Mouse (Mus musculus) C2C12 (cell line): ENCODE measurements around the gene Ndufs6. TPM values are rescaled to one million over a fixed set of nuclear protein-coding genes. Genes with fewer than 3 reads are reported as not detected.

Experiments
- H3K27me3 ChIP-seq: one replicate; pipeline ENCODE4 v1.6.1; 2011; ENCODE audit not compliant: control insufficient read depth, insufficient read depth, insufficient read length
- H3K36me3 ChIP-seq: one replicate; pipeline ENCODE4 v1.6.1; 2011; ENCODE audit not compliant: control insufficient read depth, insufficient read depth
- H3K4me3 ChIP-seq: one replicate; pipeline ENCODE4 v1.5.1; 2011; ENCODE audit warnings: mild to moderate bottlenecking, control low read depth; ENCODE audit not compliant: poor library complexity, insufficient read depth, severe bottlenecking
- H3K79me2 ChIP-seq: one replicate; pipeline ENCODE4 v1.6.1; 2011; ENCODE audit not compliant: control insufficient read depth, insufficient read depth
- H3K79me3 ChIP-seq: one replicate; pipeline ENCODE4 v1.6.1; 2011; ENCODE audit warnings: low read depth, control low read depth
- H3ac ChIP-seq: one replicate; pipeline ENCODE3; 2011; ENCODE audit warnings: low read depth; ENCODE audit not compliant: control insufficient read depth, insufficient read length
- CEBPB ChIP-seq: IDR thresholded peaks from one replicate; pipeline ENCODE4 v1.6.1; 2011; ENCODE audit warnings: low read depth, mild to moderate bottlenecking, control low read depth, moderate library complexity
- CTCF ChIP-seq: IDR thresholded peaks from one replicate; pipeline ENCODE4 v1.5.1; 2011; ENCODE audit not compliant: control insufficient read depth, insufficient read depth, insufficient read length
- FOSL1 ChIP-seq: IDR thresholded peaks from one replicate; pipeline ENCODE4 v1.8.0; 2011; ENCODE audit warnings: mild to moderate bottlenecking, low read length; ENCODE audit not compliant: poor library complexity, insufficient read depth, severe bottlenecking
- MYOD1 ChIP-seq: IDR thresholded peaks from one replicate; pipeline ENCODE4 v1.6.1; 2011; ENCODE audit warnings: low read depth; ENCODE audit not compliant: control insufficient read depth, insufficient read length
- MYOG ChIP-seq: IDR thresholded peaks from one replicate; pipeline ENCODE4 v1.6.1; 2011; ENCODE audit not compliant: control insufficient read depth, insufficient read length; ENCODE audit errors: extremely low read depth
- USF1 ChIP-seq: IDR thresholded peaks from one replicate; pipeline ENCODE4 v1.6.1; 2011; ENCODE audit warnings: low read depth, mild to moderate bottlenecking, control low read depth, moderate library complexity
- polyA plus RNA-seq: library from polyadenylated mRNA; unstranded; fragments of >200 nt; fragmentation: generic; extraction: Trizol; gene quantifications from one replicate; pipeline ENCODE4 v1.2.1, GENCODE M21; 2012; ENCODE audit warnings: missing spikeins

Ndufs6 gene
- polyA plus RNA-seq, 1 experiment: 288 TPM

GRCm38 (mm10) chr13:73271336-73272242 lies 56.8 kb downstream of the Ndufs6 start:
- Histone ChIP-seq H3K79me2 (no peaks in the 10 kb centered on the region), H3K4me3 (no peak overlapping the region), H3ac (no peak overlapping the region), H3K36me3 (no peaks in the 10 kb centered on the region), H3K79me3 (no peaks in the 10 kb centered on the region), H3K27me3 (peaks cover 61% of the 10 kb centered on the region)
- TF ChIP-seq FOSL1 (no peak), CEBPB (no peak), CTCF (no peak), MYOD1 (no peak), USF1 (no peak)

GRCm38 (mm10) chr13:73270451-73271081 lies 57.8 kb downstream of the Ndufs6 start:
- Histone ChIP-seq H3K36me3 (no peaks in the 10 kb centered on the region), H3K27me3 (peaks cover 64% of the 10 kb centered on the region), H3ac (no peak overlapping the region), H3K4me3 (no peak overlapping the region), H3K79me2 (no peaks in the 10 kb centered on the region), H3K79me3 (no peaks in the 10 kb centered on the region)
- TF ChIP-seq FOSL1 (no peak), MYOG (no peak)

- Histone ChIP-seq H3K4me3 (no peak overlapping the region), H3K36me3 (no peaks in the 10 kb centered on the region), H3K79me2 (no peaks in the 10 kb centered on the region), H3ac (no peak overlapping the region), H3K79me3 (no peaks in the 10 kb centered on the region), H3K27me3 (peaks cover 71% of the 10 kb centered on the region)
- TF ChIP-seq USF1 (no peak), MYOD1 (no peak), MYOG (no peak), FOSL1 (no peak)
Observed at GRCm38 (mm10) chr13:73269891-73270290, 58.5 kb downstream of the Ndufs6 start.

Other genes starting within 250 kb of the Ndufs6 start
- gene Irx4, start 68.1 kb downstream of the Ndufs6 start, polyA plus RNA-seq: not detected
- gene Mrpl36, start within 50 bp of the Ndufs6 start, polyA plus RNA-seq: 94.7 TPM
- gene Lpcat1, start 138.7 kb upstream of the Ndufs6 start, polyA plus RNA-seq: 22.5 TPM
- not detected for gene Slc6a3, start 208.2 kb upstream of the Ndufs6 start, polyA plus RNA-seq